Mouse (Mus musculus) CH12.LX (cell line): Measurements from ENCODE around the gene Gm281.

Experiments used
- CTCF ChIP-seq, 2 experiments: IDR thresholded peaks in 1 of 2; conservative IDR thresholded peaks in 1 of 2; 2 replicates each; pipeline ENCODE4 v1.5.1; 2011 to 2012; ENCODE audit warnings: low read depth in 2 of 2, low read length in 2 of 2, improper control_type of control experiment in 1 of 2, inconsistent platforms in 1 of 2, mild to moderate bottlenecking in 1 of 2, moderate library complexity in 1 of 2
- EP300 ChIP-seq: IDR thresholded peaks from 2 replicates; pipeline ENCODE4 v1.6.1; 2011; ENCODE audit warnings: low read length, improper control_type of control experiment
- ETS1 ChIP-seq: conservative IDR thresholded peaks from 2 replicates; pipeline ENCODE4 v1.6.1; 2012; ENCODE audit warnings: low read depth, mild to moderate bottlenecking, inconsistent platforms, low read length, improper control_type of control experiment, moderate library complexity
- HCFC1 ChIP-seq: IDR thresholded peaks from 2 replicates; pipeline ENCODE4 v1.6.1; 2012; ENCODE audit warnings: low read depth, mild to moderate bottlenecking, inconsistent platforms, low read length, improper control_type of control experiment
- JUN ChIP-seq: IDR thresholded peaks from 2 replicates; pipeline ENCODE4 v1.6.1; 2011; ENCODE audit warnings: low read depth, mild to moderate bottlenecking, low read length, improper control_type of control experiment, moderate library complexity; ENCODE audit not compliant: insufficient read depth
- PAX5 ChIP-seq: IDR thresholded peaks from 2 replicates; pipeline ENCODE4 v1.6.1; 2012; ENCODE audit warnings: low read length, inconsistent platforms, mixed read lengths
- POLR2A ChIP-seq: IDR thresholded peaks from 2 replicates; pipeline ENCODE4 v1.6.1; 2011; ENCODE audit warnings: low read depth, mild to moderate bottlenecking, improper control_type of control experiment, low read length
- TCF12 ChIP-seq: IDR thresholded peaks from 2 replicates; pipeline ENCODE4 v1.6.1; 2014; ENCODE audit warnings: low read depth, mild to moderate bottlenecking, inconsistent platforms, low read length, improper control_type of control experiment
- USF1 ChIP-seq: IDR thresholded peaks from 2 replicates; pipeline ENCODE4 v1.6.1; 2014; ENCODE audit warnings: low read depth, mild to moderate bottlenecking, inconsistent platforms, low read length, improper control_type of control experiment
- USF2 ChIP-seq: conservative IDR thresholded peaks from 2 replicates; pipeline ENCODE4 v1.6.1; 2011; ENCODE audit warnings: low read depth, low read length, improper control_type of control experiment
- ZNF384 ChIP-seq: IDR thresholded peaks from 2 replicates; pipeline ENCODE4 v1.6.1; 2012; ENCODE audit warnings: low read depth, low read length, improper control_type of control experiment, inconsistent platforms

DNA sequence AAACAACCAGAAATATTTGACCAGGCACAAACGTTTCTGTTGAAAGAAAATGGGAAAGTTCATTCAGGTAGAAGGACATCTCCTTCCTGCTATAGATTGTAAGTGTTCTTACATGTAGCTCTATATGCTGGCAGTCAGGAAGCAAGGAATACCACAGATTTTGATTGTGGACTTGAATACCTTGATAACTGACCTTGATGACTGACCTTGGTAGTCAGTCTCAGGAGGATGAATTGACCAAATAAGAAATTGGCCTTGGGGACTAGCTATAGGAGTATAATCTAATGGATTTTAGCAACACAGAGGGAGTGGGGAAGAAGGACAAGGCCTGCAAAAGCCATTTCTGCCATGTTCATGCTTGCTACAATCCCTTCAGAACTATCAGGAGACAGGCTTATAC lies 123.8 kb downstream of the Gm281 start:
- TF ChIP-seq USF1 (no peak), CTCF (conservative IDR thresholded peaks at IDR 0.05 in 1 of 2, IDR thresholded peaks at IDR 0.05 in 1 of 2; ENCODE audit: low read depth in 2 of 2, low read length in 2 of 2) (no peak), ZNF384 (no peak), USF2 (no peak), HCFC1 (no peak), POLR2A (no peak), TCF12 (no peak), PAX5 (no peak), JUN (no peak), EP300 (no peak), ETS1 (no peak)
